Mouse (Mus musculus): ENCODE measurements around the gene Cryzl1. TPM values are rescaled to one million over a fixed set of nuclear protein-coding genes. Genes with fewer than 3 reads are reported as not detected.

Cryzl1 gene
- total and polyA plus RNA-seq, 3 experiments, result 19.2 to 26.0 (median 22.2) TPM

DNA sequence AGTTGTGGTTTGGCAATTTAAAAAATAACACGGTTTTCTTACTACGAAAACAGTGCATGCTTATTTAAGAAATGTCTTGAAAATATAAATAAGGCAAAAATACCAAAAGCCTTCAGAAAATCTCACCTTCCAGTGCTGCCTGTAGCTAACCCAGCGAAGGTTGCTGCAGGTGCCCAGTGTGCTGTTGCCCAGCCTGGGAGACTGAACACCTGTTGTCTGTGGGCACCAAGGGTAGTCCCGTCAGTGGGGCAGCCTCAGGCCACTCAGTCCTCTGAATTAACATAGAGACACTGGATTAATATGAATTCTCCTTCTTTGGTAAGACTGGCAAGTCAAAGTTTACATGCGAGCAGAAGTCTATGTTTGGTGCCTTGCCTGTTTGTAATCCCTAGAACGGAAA lies 9.7 kb upstream of the Cryzl1 start:
- H3K27ac ChIP-seq, result no peak overlapping the region
- H3K4me1 ChIP-seq (ENCODE audit: control insufficient read depth, insufficient read depth, low read length), result peaks cover 35% of the 10 kb centered on the region
- peaks cover 18% of the 10 kb centered on the region for H3K36me3 ChIP-seq (ENCODE audit: control insufficient read depth, insufficient read depth, low read length)
- H3K9ac ChIP-seq (ENCODE audit: low read depth, low read length), result no peak overlapping the region
- intact Hi-C loops (cut with DNase I), result loop anchor here (5.0 kb wide), 1 partner anchor 34 kb away; no protein-coding TSS in a partner anchor
- WGBS, result 78% methylated on average over 6 of the region's 6 CpGs
- H3K27me3 ChIP-seq (ENCODE audit: control insufficient read depth, insufficient read depth, low read length), result no peaks in the 10 kb centered on the region
- H3K79me2 ChIP-seq (replicated peaks; ENCODE audit: control insufficient read depth, insufficient read depth, low read length), result peaks cover 7% of the 10 kb centered on the region
- TF ChIP-seq CTCF (IDR thresholded peaks at IDR 0.05), result no peak
- TF ChIP-seq POLR2A (IDR thresholded peaks at IDR 0.05; ENCODE audit: insufficient read depth, low read depth, low read length), result no peak
- no peak for TF ChIP-seq EP300 (IDR thresholded peaks at IDR 0.05; ENCODE audit: insufficient read depth, low read depth, low read length)
- no peak overlapping the region for H3K4me3 ChIP-seq
- DNase-seq, result peak in 1 of 2 experiments; percentile 13

DNA sequence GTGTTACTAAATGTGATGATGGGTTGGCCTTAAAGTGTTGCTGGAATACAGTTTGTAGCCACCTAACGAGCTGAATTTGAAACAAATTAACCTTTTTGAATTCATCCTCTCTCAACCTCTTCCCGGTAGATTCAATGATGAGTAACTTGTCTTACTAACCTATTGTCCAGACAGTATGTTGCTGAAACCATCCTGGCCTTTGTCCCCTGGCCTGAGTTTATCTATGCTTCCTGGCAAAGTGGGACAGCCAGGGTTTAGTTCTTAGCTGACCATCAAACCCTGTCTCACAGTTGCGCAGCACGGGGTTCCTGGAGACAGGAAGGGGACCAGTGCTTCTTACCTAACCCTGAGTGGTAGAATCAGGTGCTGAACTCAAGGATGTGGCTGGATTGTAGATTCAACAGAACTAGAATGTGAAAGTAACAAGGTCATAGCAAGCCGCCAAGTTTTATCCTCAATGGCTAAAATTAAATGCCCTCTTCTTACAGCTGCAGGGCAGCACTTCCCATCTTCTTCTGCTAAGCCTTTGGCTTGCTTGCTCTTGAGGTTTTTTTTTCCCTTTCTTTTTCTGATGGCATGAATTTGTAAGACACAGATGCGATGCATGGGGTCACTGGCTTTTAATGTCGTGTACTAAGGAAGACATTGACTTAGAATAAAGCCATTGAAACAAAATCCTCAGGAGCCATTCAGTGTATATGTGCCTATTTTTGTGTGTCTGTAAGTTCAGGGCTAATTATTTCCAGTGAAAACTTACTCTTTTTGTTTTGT lies 7.5 kb upstream of the Cryzl1 start:
- WGBS, result 44% methylated on average over 7 of the region's 7 CpGs
- H3K4me1 ChIP-seq (ENCODE audit: control insufficient read depth, insufficient read depth, low read length), result peaks cover 36% of the 10 kb centered on the region
- H3K79me2 ChIP-seq (replicated peaks; ENCODE audit: control insufficient read depth, insufficient read depth, low read length), result peaks cover 9% of the 10 kb centered on the region
- TF ChIP-seq POLR2A (IDR thresholded peaks at IDR 0.05; ENCODE audit: insufficient read depth, low read depth, low read length), result no peak
- DNase-seq, result peak in 1 of 2 experiments; percentile 16
- no peaks in the 10 kb centered on the region for H3K27me3 ChIP-seq (ENCODE audit: control insufficient read depth, insufficient read depth, low read length)
- H3K9ac ChIP-seq (ENCODE audit: low read depth, low read length), result no peak overlapping the region
- peaks cover 15% of the 10 kb centered on the region for H3K36me3 ChIP-seq (ENCODE audit: control insufficient read depth, insufficient read depth, low read length)
- peak overlapping the region; percentile 42 for H3K27ac ChIP-seq
- intact Hi-C loops (cut with DNase I), result loop anchor here (5.0 kb wide), 1 partner anchor 36 kb away; no protein-coding TSS in a partner anchor
- H3K4me3 ChIP-seq, result no peak overlapping the region

DNA sequence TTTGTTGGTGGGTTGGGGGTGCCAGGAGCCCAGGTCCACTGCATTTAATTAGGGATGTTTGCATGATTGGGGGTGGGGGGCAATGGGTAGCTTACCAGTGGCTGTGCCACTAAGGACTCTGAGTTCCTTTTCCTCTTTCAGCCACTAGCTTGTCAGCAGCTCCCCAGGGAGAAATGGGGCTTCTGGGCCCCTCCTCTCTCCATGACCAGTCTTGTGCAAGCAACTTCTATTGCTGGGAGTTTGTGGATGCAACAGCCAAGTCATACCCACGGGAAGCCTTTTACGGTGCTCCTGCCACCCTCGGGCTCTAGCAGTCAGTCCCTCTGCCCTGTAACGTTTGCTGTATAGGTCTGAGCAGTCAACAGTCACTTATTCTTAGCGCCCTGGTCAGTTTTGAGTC lies 6.0 kb upstream of the Cryzl1 start:
- WGBS, result 39% methylated on average over 5 of the region's 5 CpGs
- Histone ChIP-seq H3K4me3 (no peak overlapping the region), H3K36me3 (ENCODE audit: control insufficient read depth, insufficient read depth, low read length) (peaks cover 15% of the 10 kb centered on the region), H3K27me3 (ENCODE audit: control insufficient read depth, insufficient read depth, low read length) (no peaks in the 10 kb centered on the region), H3K27ac (peak overlapping the region; percentile 24), H3K79me2 (replicated peaks; ENCODE audit: control insufficient read depth, insufficient read depth, low read length) (peaks cover 9% of the 10 kb centered on the region), H3K9ac (ENCODE audit: low read depth, low read length) (no peak overlapping the region; the same call in 1 of the 2 replicates), H3K4me1 (ENCODE audit: control insufficient read depth, insufficient read depth, low read length) (peaks cover 29% of the 10 kb centered on the region)
- intact Hi-C loops (cut with DNase I), result loop anchor here (5.0 kb wide), 2 partner anchors 38 to 53 kb away; no protein-coding TSS in a partner anchor
- TF ChIP-seq CTCF (IDR thresholded peaks at IDR 0.05) (no peak), POLR2A (IDR thresholded peaks at IDR 0.05; ENCODE audit: insufficient read depth, low read depth, low read length) (no peak), EP300 (IDR thresholded peaks at IDR 0.05; ENCODE audit: insufficient read depth, low read depth, low read length) (0 out of 2 replicates have a peak, but pooled peaks have one; percentile 17)
- peak in 1 of 2 experiments; percentile 73 for DNase-seq

DNA sequence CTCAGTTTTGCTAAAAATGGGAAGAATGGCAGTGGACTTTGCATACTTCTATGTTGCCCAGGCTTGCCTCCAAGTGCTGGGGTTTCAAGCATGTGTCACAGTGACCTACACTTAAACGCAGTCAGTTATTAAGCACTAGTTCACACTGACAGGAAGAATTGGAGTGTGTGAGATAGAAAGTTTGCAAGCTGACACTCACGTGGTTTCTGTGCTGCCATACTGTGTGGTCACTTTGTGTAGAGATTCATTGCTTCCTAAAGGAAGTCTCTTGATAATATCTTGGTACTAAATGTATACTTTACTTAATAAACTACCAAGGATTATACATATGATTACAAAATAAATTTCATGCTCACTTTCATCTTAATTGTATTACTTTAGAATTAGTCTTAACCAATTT lies 4.0 kb upstream of the Cryzl1 start:
- intact Hi-C loops (cut with DNase I), result loop anchor here (5.0 kb wide), 1 partner anchor 54 kb away; no protein-coding TSS in a partner anchor
- peaks cover 26% of the 10 kb centered on the region for H3K4me1 ChIP-seq (ENCODE audit: control insufficient read depth, insufficient read depth, low read length)
- H3K36me3 ChIP-seq (ENCODE audit: control insufficient read depth, insufficient read depth, low read length), result peaks cover 15% of the 10 kb centered on the region
- H3K9ac ChIP-seq (ENCODE audit: low read depth, low read length), result no peak overlapping the region
- peaks cover 9% of the 10 kb centered on the region for H3K79me2 ChIP-seq (replicated peaks; ENCODE audit: control insufficient read depth, insufficient read depth, low read length)
- H3K4me3 ChIP-seq, result no peak overlapping the region
- WGBS, result 39% methylated on average over 2 of the region's 2 CpGs
- H3K27me3 ChIP-seq (ENCODE audit: control insufficient read depth, insufficient read depth, low read length), result no peaks in the 10 kb centered on the region
- H3K27ac ChIP-seq, result no peak overlapping the region
- DNase-seq, result no peak
- TF ChIP-seq CTCF (IDR thresholded peaks at IDR 0.05) (no peak), POLR2A (IDR thresholded peaks at IDR 0.05; ENCODE audit: insufficient read depth, low read depth, low read length) (no peak), EP300 (IDR thresholded peaks at IDR 0.05; ENCODE audit: insufficient read depth, low read depth, low read length) (no peak)

DNA sequence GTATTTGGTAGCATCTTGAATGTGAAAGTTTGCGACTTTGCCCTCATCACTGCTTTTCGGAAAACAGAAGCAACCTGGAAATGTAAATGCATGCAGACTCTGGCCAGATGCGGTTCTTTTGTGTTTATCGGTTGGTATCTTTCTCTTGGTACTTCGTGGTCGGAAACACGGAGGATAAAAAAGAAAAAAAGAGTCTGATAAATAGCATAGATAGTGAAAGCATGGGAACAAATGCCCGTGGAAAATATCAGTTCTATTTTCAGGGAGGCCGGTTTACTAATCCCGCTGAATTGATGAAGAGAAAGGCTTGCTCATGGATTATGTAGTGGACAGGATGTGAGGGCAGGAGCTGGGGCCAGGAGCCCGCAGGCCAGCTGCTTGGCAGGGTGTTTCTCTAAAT lies 1.7 kb upstream of the Cryzl1 start:
- 2% methylated on average over 11 of the region's 11 CpGs for WGBS
- H3K36me3 ChIP-seq (ENCODE audit: control insufficient read depth, insufficient read depth, low read length), result peaks cover 3% of the 10 kb centered on the region; the same call in 1 of the 2 replicates
- peaks cover 13% of the 10 kb centered on the region for H3K4me1 ChIP-seq (ENCODE audit: control insufficient read depth, insufficient read depth, low read length)
- intact Hi-C loops (cut with DNase I), result loop anchor here (2.0 to 5.0 kb wide), 2 partner anchors 57 to 74 kb away; no protein-coding TSS in a partner anchor
- peak overlapping the region; percentile 83 for H3K27ac ChIP-seq
- H3K27me3 ChIP-seq (ENCODE audit: control insufficient read depth, insufficient read depth, low read length), result no peaks in the 10 kb centered on the region
- DNase-seq, result no peak
- peak overlapping the region; percentile 81 for H3K4me3 ChIP-seq
- TF ChIP-seq CTCF (IDR thresholded peaks at IDR 0.05) (no peak), POLR2A (IDR thresholded peaks at IDR 0.05; ENCODE audit: insufficient read depth, low read depth, low read length) (no peak), EP300 (IDR thresholded peaks at IDR 0.05; ENCODE audit: insufficient read depth, low read depth, low read length) (no peak)
- H3K79me2 ChIP-seq (replicated peaks; ENCODE audit: control insufficient read depth, insufficient read depth, low read length), result peaks cover 5% of the 10 kb centered on the region
- peak overlapping the region; percentile 92 for H3K9ac ChIP-seq (ENCODE audit: low read depth, low read length)
